In genomic region chr7:27449256-27449862, GRCm38 (mm10) we compare ENCODE assay signal across 8 mouse cellular contexts. TPM values are rescaled to one million over a fixed set of nuclear protein-coding genes. Genes with fewer than 3 reads are reported as not detected.
DNase-seq lines count a peak whose midpoint lies in the region; ATAC-seq lines count a peak whose summit lies in the region.

No protein-coding gene starts in this region.

- H3K4me1 ChIP-seq in forebrain, embryonic 14.5 days (ENCODE audit: control insufficient read depth, insufficient read depth, low read length) = 0 out of 2 replicates have a peak, but pooled peaks cover 6% of the 10 kb centered on the region
- H3K4me1 ChIP-seq in forebrain, embryonic 11.5 days (replicated peaks; ENCODE audit: control insufficient read depth, insufficient read depth, low read length) = peaks cover 10% of the 10 kb centered on the region; the same call in 1 of the 2 replicates
- H3K4me1 ChIP-seq in embryonic facial prominence, embryonic 13.5 days = peaks cover 28% of the 10 kb centered on the region

- no peak for ATAC-seq in forebrain, embryonic 14.5 days
- ATAC-seq in forebrain, embryonic 11.5 days (replicated peaks; ENCODE audit: low FRiP score) = no peak
- no peak for ATAC-seq in embryonic facial prominence, embryonic 13.5 days (ENCODE audit: insufficient number of reproducible peaks, insufficient read depth, low FRiP score, low TSS enrichment, low read depth)

- DNase-seq in forebrain, embryonic 14.5 days (ENCODE audit: low spot score) = peak; percentile 40
- no peak for DNase-seq in forebrain, embryonic 11.5 days (ENCODE audit: low spot score)
- DNase-seq in adrenal gland, postnatal 14 days = peak; percentile 86
- DNase-seq in heart, postnatal 25 days (ENCODE audit: low spot score) = peak; percentile 37
- peak; percentile 45 to 86 for DNase-seq in layer of hippocampus, postnatal 25 days (ENCODE audit: extremely low spot score in 1 of 2, low spot score in 1 of 2)
- DNase-seq in lung, postnatal 14 days = peak; percentile 82
- DNase-seq in spleen, postnatal 4 days (ENCODE audit: low spot score in 2 of 2) = peak; percentile 83 to 89

- H3K27ac ChIP-seq in forebrain, embryonic 14.5 days (ENCODE audit: low read depth, low read length) = no peak overlapping the region
- H3K27ac ChIP-seq in forebrain, embryonic 11.5 days (ENCODE audit: low read depth, low read length) = no peak overlapping the region
- no peak overlapping the region for H3K27ac ChIP-seq in embryonic facial prominence, embryonic 13.5 days

- H3K9me3 ChIP-seq in forebrain, embryonic 14.5 days (replicated peaks; ENCODE audit: control insufficient read depth, low read length) = no peaks in the 10 kb centered on the region
- H3K9me3 ChIP-seq in forebrain, embryonic 11.5 days (ENCODE audit: control insufficient read depth, low read length) = no peaks in the 10 kb centered on the region; the same call in 1 of the 2 replicates
- H3K9me3 ChIP-seq in embryonic facial prominence, embryonic 13.5 days = no peaks in the 10 kb centered on the region

- H3K4me2 ChIP-seq in forebrain, embryonic 14.5 days (ENCODE audit: low read length) = no peak overlapping the region
- no peak overlapping the region for H3K4me2 ChIP-seq in forebrain, embryonic 11.5 days (ENCODE audit: low read depth, low read length, severe bottlenecking)
- H3K4me2 ChIP-seq in embryonic facial prominence, embryonic 13.5 days = 0 out of 2 replicates have a peak overlapping the region, but pooled peaks have one; percentile 94

- H3K27me3 ChIP-seq in forebrain, embryonic 14.5 days (replicated peaks; ENCODE audit: control insufficient read depth, insufficient read depth, low read length) = peaks cover 17% of the 10 kb centered on the region; the same call in 1 of the 2 replicates
- peaks cover 26% of the 10 kb centered on the region for H3K27me3 ChIP-seq in forebrain, embryonic 11.5 days (ENCODE audit: control insufficient read depth, insufficient read depth, low read length)
- H3K27me3 ChIP-seq in embryonic facial prominence, embryonic 13.5 days = peaks cover 31% of the 10 kb centered on the region

- H3K9ac ChIP-seq in forebrain, embryonic 14.5 days (ENCODE audit: low read length) = no peak overlapping the region
- no peak overlapping the region for H3K9ac ChIP-seq in forebrain, embryonic 11.5 days (ENCODE audit: low read length)
- H3K9ac ChIP-seq in embryonic facial prominence, embryonic 13.5 days = no peak overlapping the region

- WGBS in forebrain, embryonic 14.5 days = 55% methylated on average over 10 of the region's 10 CpGs
- WGBS in forebrain, embryonic 11.5 days = 56% methylated on average over 10 of the region's 10 CpGs
- 58% methylated on average over 10 of the region's 10 CpGs for WGBS in embryonic facial prominence, embryonic 13.5 days

- no peak overlapping the region for H3K4me3 ChIP-seq in forebrain, embryonic 14.5 days (ENCODE audit: low read depth, low read length)
- no peak overlapping the region for H3K4me3 ChIP-seq in forebrain, embryonic 11.5 days (ENCODE audit: low read depth, low read length)
- H3K4me3 ChIP-seq in embryonic facial prominence, embryonic 13.5 days = no peak overlapping the region

- no peaks in the 10 kb centered on the region for H3K36me3 ChIP-seq in forebrain, embryonic 14.5 days (ENCODE audit: control insufficient read depth, insufficient read depth, low read length)
- H3K36me3 ChIP-seq in forebrain, embryonic 11.5 days (ENCODE audit: control insufficient read depth, insufficient read depth, low read length) = no peaks in the 10 kb centered on the region
- H3K36me3 ChIP-seq in embryonic facial prominence, embryonic 13.5 days = no peaks in the 10 kb centered on the region

- intact Hi-C loops in heart, postnatal 25 days (cut with DNase I) = loop anchor here (2.0 to 5.0 kb wide), 4 partner anchors 23 to 112 kb away; partner anchors contain the start of genes Ltbp4 and Sertad3

RNA-seq across cellular contexts. Expression of gene Blvrb, which starts 1.6 kb away (rescaled TPM):
- polyA plus RNA-seq in forebrain, embryonic 14.5 days (2014; fragmentation: Nextera tagmentation; extraction: Ambion mirVana) = 22.4 and 23.7 TPM in 2 replicates
- 34.4 and 38.0 TPM in 2 replicates for polyA plus RNA-seq in forebrain, embryonic 11.5 days (2014; fragmentation: Nextera tagmentation; extraction: Ambion mirVana)
- 72.6 and 76.9 TPM in 2 replicates for total RNA-seq in adrenal gland, postnatal 14 days (2021)
- 46.1 and 52.9 TPM in 2 replicates for polyA plus RNA-seq in embryonic facial prominence, embryonic 13.5 days (2015; fragmentation: Nextera tagmentation; extraction: Ambion mirVana)
- total RNA-seq in heart, postnatal 25 days (2021) = 10 to 100 TPM; 30.1 to 30.5 TPM
- 10 to 100 TPM; 16.1 to 22.6 TPM for total RNA-seq in layer of hippocampus, postnatal 25 days (2021)

RNA-seq across cellular contexts. Expression of gene Sptbn4, which starts 1.9 kb away (rescaled TPM):
- polyA plus RNA-seq in forebrain, embryonic 14.5 days (2014; fragmentation: Nextera tagmentation; extraction: Ambion mirVana) = 1.6 and 1.7 TPM in 2 replicates
- 0.19 and 0.28 TPM in 2 replicates for polyA plus RNA-seq in forebrain, embryonic 11.5 days (2014; fragmentation: Nextera tagmentation; extraction: Ambion mirVana)
- 0.74 and 1.5 TPM in 2 replicates for total RNA-seq in adrenal gland, postnatal 14 days (2021)
- 0.56 and 0.73 TPM in 2 replicates for polyA plus RNA-seq in embryonic facial prominence, embryonic 13.5 days (2015; fragmentation: Nextera tagmentation; extraction: Ambion mirVana)
- total RNA-seq in heart, postnatal 25 days (2021) = under 1 TPM; 0.08 to 0.42 TPM
- total RNA-seq in layer of hippocampus, postnatal 25 days (2021) = 100 to 1,000 TPM; 121 to 142 TPM

RNA-seq across cellular contexts. Expression of gene Sertad3, which starts 24.2 kb away (rescaled TPM):
- 12.5 and 14.2 TPM in 2 replicates for polyA plus RNA-seq in forebrain, embryonic 14.5 days (2014; fragmentation: Nextera tagmentation; extraction: Ambion mirVana)
- 23.0 and 23.4 TPM in 2 replicates for polyA plus RNA-seq in forebrain, embryonic 11.5 days (2014; fragmentation: Nextera tagmentation; extraction: Ambion mirVana)
- total RNA-seq in adrenal gland, postnatal 14 days (2021) = 12.9 and 15.7 TPM in 2 replicates
- polyA plus RNA-seq in embryonic facial prominence, embryonic 13.5 days (2015; fragmentation: Nextera tagmentation; extraction: Ambion mirVana) = 33.6 and 38.2 TPM in 2 replicates
- total RNA-seq in heart, postnatal 25 days (2021) = 1 to 10 TPM; 6.4 to 8.0 TPM
- 1 to 10 TPM; 3.3 to 3.9 TPM for total RNA-seq in layer of hippocampus, postnatal 25 days (2021)

RNA-seq across cellular contexts. Expression of gene Sertad1, which starts 37.4 kb away (rescaled TPM):
- 8.6 and 9.7 TPM in 2 replicates for polyA plus RNA-seq in forebrain, embryonic 14.5 days (2014; fragmentation: Nextera tagmentation; extraction: Ambion mirVana)
- 16.3 and 18.2 TPM in 2 replicates for polyA plus RNA-seq in forebrain, embryonic 11.5 days (2014; fragmentation: Nextera tagmentation; extraction: Ambion mirVana)
- total RNA-seq in adrenal gland, postnatal 14 days (2021) = 24.5 and 26.3 TPM in 2 replicates
- polyA plus RNA-seq in embryonic facial prominence, embryonic 13.5 days (2015; fragmentation: Nextera tagmentation; extraction: Ambion mirVana) = 34.7 and 40.1 TPM in 2 replicates
- total RNA-seq in heart, postnatal 25 days (2021) = 10 to 100 TPM in 1 of 2 experiments, 1 to 10 TPM in 1; 7.9 to 13.0 TPM
- 1 to 10 TPM; 7.0 to 7.3 TPM for total RNA-seq in layer of hippocampus, postnatal 25 days (2021)

RNA-seq across cellular contexts. Expression of gene Prx, which starts 49.8 kb away (rescaled TPM):
- polyA plus RNA-seq in forebrain, embryonic 14.5 days (2014; fragmentation: Nextera tagmentation; extraction: Ambion mirVana) = 0.55 and 0.73 TPM in 2 replicates
- polyA plus RNA-seq in forebrain, embryonic 11.5 days (2014; fragmentation: Nextera tagmentation; extraction: Ambion mirVana) = 1.2 and 1.3 TPM in 2 replicates
- 2.7 and 3.5 TPM in 2 replicates for total RNA-seq in adrenal gland, postnatal 14 days (2021)
- 5.8 and 6.3 TPM in 2 replicates for polyA plus RNA-seq in embryonic facial prominence, embryonic 13.5 days (2015; fragmentation: Nextera tagmentation; extraction: Ambion mirVana)
- 1 to 10 TPM; 1.2 to 1.6 TPM for total RNA-seq in heart, postnatal 25 days (2021)
- total RNA-seq in layer of hippocampus, postnatal 25 days (2021) = under 1 TPM; 0.32 to 0.38 TPM

Comparison
In these comparisons a context has a peak if more than half of its experiments do, and no peak if none do; other contexts are left out.
1. RNA of gene Sptbn4, which starts 1.9 kb away (total RNA-seq): 121 to 142 TPM in layer of hippocampus, postnatal 25 days; 0.74 to 1.5 TPM in adrenal gland, postnatal 14 days and 0.08 to 0.42 TPM in heart, postnatal 25 days; every median in the first group is over 10 times any median in the second.